Mouse (Mus musculus) spleen, adult 2 months (tissue): ENCODE data around the gene Nos1.

ENCODE experiments used
- CTCF ChIP-seq: fragments of 200-500 bp; IDR thresholded peaks from 2 replicates; pipeline ENCODE4 v1.5.1; 2011; ENCODE audit warnings: mild to moderate bottlenecking, inconsistent platforms; ENCODE audit not compliant: insufficient read depth, insufficient read length, insufficient replicate concordance; ENCODE audit errors: extremely low read depth
- POLR2A ChIP-seq: fragments of 200-500 bp; IDR thresholded peaks from 2 replicates; pipeline ENCODE4 v1.6.1; 2011; ENCODE audit warnings: low read depth, low read length, inconsistent platforms

GRCm38 (mm10) chr5:117993550-117993949, 212.7 kb downstream of the Nos1 start:
- TF ChIP-seq POLR2A (no peak), CTCF (no peak)
